Mouse (Mus musculus): ENCODE data around the gene Tomm20.
"Not testable (repeated sequence)": the region's sequence is repeated elsewhere in the genome, so short reads cannot be mapped to it uniquely, and the experiment has no call there.

The Tomm20 gene

GRCm38 (mm10) chr8:126884202-126884926 lies 61.3 kb downstream of the Tomm20 start:
- no peak for DNase-seq (ENCODE audit: low read depth, low spot score)

- DNase-seq (ENCODE audit: low read depth, low spot score) = no peak
Measured at GRCm38 (mm10) chr8:126883752-126884151, 61.9 kb downstream of the Tomm20 start.

- DNase-seq (ENCODE audit: low read depth, low spot score) = not testable (repeated sequence)
Measured at GRCm38 (mm10) chr8:126882586-126882985, 63.1 kb downstream of the Tomm20 start.

GRCm38 (mm10) chr8:126881641-126882140 lies 64.0 kb downstream of the Tomm20 start:
- no peak for DNase-seq (ENCODE audit: low read depth, low spot score)

Data from forelimb bud, embryonic 11.5 days (tissue).